Mouse (Mus musculus): Measurements from ENCODE around the gene Rerg. TPM values are rescaled to one million over a fixed set of nuclear protein-coding genes. Genes with fewer than 3 reads are reported as not detected.

Rerg gene
- total RNA-seq, 2 experiments from 2014 or later, result 0.97 to 1.1 TPM

GRCm38 (mm10) chr6:137014346-137014745, 156.0 kb downstream of the Rerg start:
- DNase-seq, result no peak

GRCm38 (mm10) chr6:137011187-137011586, 159.1 kb downstream of the Rerg start:
- DNase-seq, result no peak

Other genes starting within 250 kb of the Rerg start
- gene Erp27, start 248.3 kb downstream of the Rerg start, total RNA-seq (2021), result not detected
- gene Pde6h, start 246.7 kb downstream of the Rerg start, total RNA-seq (2021), result not detected
- gene Arhgdib, start 228.6 kb downstream of the Rerg start, total RNA-seq (2021), result 10 to 100 TPM in 1 of 2 experiments, 1 to 10 TPM in 1; 6.3 to 12.1 TPM
- under 1 TPM; 0.64 to 0.92 TPM for gene Ptpro, start 81.8 kb upstream of the Rerg start, total RNA-seq (2021)

All from gastrocnemius, postnatal 25 days (tissue).